Mouse (Mus musculus): ENCODE data around the gene Edn3.

The Edn3 gene

GRCm38 (mm10) chr2:174793181-174793580 is 32.8 kb downstream of the Edn3 start:
- no peak for DNase-seq (ENCODE audit: low read depth, low spot score)

- DNase-seq (ENCODE audit: low read depth, low spot score): peak; percentile 78
These were observed 36.6 kb downstream of the Edn3 start for GRCm38 (mm10) chr2:174796998-174797397.

- DNase-seq (ENCODE audit: low read depth, low spot score): peak; percentile 10
These were observed 37.2 kb downstream of the Edn3 start for GRCm38 (mm10) chr2:174797495-174798068.

DNA sequence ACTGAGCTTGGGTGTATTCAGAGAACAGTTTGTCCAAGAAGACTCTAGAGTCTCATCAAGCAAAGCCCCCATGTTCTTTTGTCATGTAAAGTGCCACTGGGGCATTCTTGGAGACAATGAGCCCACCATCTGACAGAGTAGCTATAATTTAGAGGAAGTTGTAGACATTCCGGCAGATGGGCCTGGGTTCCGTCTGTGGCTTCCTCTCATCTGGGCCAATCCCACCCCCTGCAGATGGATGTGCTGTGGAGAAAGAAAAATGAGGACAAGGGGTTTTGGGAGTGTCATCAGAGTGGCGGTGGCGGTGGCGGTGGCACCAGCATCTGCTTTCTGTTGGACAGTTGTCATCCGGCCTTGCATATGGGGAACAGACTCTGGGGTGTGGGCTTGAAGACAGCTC is 42.0 kb downstream of the Edn3 start:
- peak; percentile 41 for DNase-seq (ENCODE audit: low read depth, low spot score)

- no peak for DNase-seq (ENCODE audit: low read depth, low spot score)
These were observed 43.2 kb downstream of the Edn3 start for GRCm38 (mm10) chr2:174803661-174804060.

DNA sequence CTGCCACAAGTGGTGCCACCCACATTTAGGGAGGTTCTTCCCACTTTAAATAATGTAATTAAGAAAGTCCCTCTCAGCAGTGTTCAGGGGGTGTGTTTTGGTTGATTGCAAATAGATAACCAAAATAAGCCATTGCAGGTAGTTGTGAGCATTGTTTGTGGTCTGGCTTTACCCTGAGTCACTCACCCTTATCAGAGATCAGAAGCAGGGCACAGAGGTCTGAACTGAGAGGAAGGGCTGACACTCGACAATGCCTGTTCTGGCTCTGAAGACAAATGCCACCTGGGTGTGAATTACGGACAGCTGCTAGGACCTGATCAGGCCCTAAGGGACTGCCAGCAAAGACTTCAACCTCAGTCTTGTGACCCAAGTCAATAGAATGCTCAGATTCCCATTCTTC is 47.5 kb downstream of the Edn3 start:
- no peak for DNase-seq (ENCODE audit: low read depth, low spot score)

DNA sequence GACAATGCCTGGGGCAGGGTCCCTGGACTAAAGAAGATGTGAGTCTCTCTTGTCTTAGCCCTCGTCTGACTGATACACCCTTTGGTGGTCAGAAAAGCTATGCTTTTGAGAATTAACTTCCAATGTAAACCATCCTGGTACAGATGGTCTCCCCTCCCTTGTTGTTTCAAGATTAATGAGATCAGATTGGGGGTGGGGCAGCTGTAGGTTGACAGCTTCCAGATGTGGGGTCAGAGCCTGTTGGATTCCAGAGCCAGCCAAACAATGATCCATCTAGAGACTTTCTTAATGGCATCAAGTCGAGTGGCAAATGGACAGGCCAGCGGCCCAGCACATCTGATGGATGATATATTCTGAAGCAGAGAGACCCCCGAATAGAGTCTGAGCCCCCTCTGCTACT is 48.9 kb downstream of the Edn3 start:
- no peak for DNase-seq (ENCODE audit: low read depth, low spot score)

DNA sequence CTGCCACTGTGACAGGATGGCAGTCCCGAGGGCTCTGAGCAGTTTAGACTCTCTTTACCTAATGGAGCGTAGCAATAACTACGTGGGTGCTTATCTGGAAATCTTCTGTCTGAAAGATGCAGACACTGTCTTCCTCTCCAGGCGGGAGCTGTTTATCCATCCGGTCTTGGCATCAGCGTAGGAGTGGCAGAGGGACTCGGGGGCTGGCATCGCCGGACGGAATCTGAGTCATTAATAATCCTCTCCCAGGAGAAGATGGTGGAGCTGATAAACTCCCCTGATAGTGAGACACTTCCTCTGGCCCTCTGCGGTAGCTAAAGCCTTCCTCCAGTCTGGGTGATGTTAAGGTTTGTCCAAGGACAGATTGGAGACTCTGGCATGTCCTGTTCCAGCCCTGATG is 52.9 kb downstream of the Edn3 start:
- no peak for DNase-seq (ENCODE audit: low read depth, low spot score)

- no peak for DNase-seq (ENCODE audit: low read depth, low spot score)
These were observed 55.7 kb downstream of the Edn3 start for GRCm38 (mm10) chr2:174816163-174816562.

GRCm38 (mm10) chr2:174820286-174820685 is 59.9 kb downstream of the Edn3 start:
- DNase-seq (ENCODE audit: low read depth, low spot score): no peak

DNA sequence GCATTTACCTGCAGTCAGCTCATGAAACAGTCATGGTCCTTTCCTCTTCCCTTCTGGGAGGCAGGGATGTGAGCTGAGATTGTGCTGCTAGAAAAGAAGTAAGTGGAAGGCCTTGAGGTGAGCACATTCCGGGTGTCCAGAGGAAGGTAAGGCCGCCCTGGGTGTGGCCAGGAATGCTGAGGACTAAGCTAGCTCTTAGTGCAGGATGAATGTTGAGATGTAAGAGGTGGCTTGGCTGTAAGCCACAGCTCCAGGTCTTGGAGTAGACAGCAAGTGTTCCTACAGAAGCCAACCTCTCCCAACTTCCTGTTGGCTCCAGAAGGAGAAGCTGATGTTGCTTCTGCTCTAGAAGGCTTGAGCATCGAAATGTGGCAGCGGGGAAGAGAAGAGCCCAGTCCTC is 67.4 kb downstream of the Edn3 start:
- no peak for DNase-seq (ENCODE audit: low read depth, low spot score)

GRCm38 (mm10) chr2:174833608-174834007 is 73.2 kb downstream of the Edn3 start:
- no peak for DNase-seq (ENCODE audit: low read depth, low spot score)
